Mouse (Mus musculus): ENCODE measurements around the gene Rab22a. TPM values are rescaled to one million over a fixed set of nuclear protein-coding genes. Genes with fewer than 3 reads are reported as not detected.

The Rab22a gene
- polyA plus RNA-seq, 2 experiments = 3.7 to 13.2 TPM

DNA sequence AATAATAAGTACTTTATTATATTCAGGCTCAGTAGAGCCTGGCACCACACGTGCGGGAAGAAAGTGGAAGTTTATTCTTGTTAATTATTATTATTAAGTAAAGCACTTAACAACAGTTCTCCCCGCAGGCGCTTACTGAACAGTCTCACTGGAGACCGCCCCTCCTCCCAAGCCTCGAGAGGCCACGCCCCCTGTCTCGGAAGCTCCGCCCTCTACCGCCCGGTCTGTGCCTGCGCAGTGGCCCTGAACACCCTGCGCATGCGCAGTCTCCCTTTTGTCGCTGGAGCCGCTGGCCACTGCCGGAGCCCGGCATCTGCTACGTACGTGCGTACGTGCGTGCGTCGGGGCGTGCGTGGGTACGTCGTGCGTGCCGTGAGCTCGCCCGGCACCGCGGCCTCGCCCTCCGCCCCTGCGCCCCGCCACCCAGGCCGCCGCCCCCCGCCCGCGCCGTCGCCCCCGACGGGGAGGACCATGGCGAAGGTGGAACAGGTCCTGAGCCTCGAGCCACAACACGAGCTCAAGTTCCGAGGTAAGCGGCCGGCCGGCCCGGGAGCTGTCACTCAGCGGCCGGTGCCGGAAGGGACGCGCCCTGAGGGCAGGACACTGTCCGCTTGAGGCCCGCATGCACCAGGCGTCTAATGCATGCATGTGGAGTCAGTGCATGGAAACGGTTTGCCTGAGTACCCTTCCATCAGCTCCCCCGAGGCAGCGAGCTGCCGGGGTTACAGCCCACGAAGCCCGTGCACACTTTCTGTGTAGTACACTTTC lies 77.8 kb downstream of the Rab22a start, which contains the start of gene Vapb:
Gene Vapb, plus strand, starts transcription at position 290 of the 768 bp plus-strand sequence.
- no peaks in the 10 kb centered on the region for H3K27me3 ChIP-seq (ENCODE audit: control insufficient read depth, insufficient read depth, low read length)
- H3K27ac ChIP-seq = no peak within 1 kb of the TSS; the same call in 1 of the 2 replicates
- ATAC-seq (ENCODE audit: insufficient read depth) (peak; percentile 97), DNase-seq (ENCODE audit: low read depth in 3 of 3, low spot score in 3 of 3) (peak; percentile 91 to 93 (median 93))
- H3K4me2 ChIP-seq (ENCODE audit: low read depth) = peak within 1 kb of the TSS; percentile 83
- H3K4me1 ChIP-seq (replicated peaks; ENCODE audit: control insufficient read depth in 2 of 2, insufficient read depth in 2 of 2, low read length in 1 of 2) = peaks cover 8 to 22% of the 10 kb centered on the region in 2 experiments
- TF ChIP-seq EP300 (IDR thresholded peaks at IDR 0.05; ENCODE audit: low read depth) (no peak), CTCF (IDR thresholded peaks at IDR 0.05; ENCODE audit: low read depth) (peak; percentile 49)
- H3K9me3 ChIP-seq (ENCODE audit: control insufficient read depth, low read length) = no peaks in the 10 kb centered on the region
- H3K4me3 ChIP-seq (ENCODE audit: insufficient read depth in 1 of 2, low read depth in 2 of 2, low read length in 2 of 2) = peak within 1 kb of the TSS; percentile 71 to 83
- H3K9ac ChIP-seq (replicated peaks) = peak within 1 kb of the TSS; percentile 80
- WGBS (ENCODE audit: insufficient replicate concordance) = under 1% methylated on average over 66 of the region's 70 CpGs
- H3K36me3 ChIP-seq (replicated peaks; ENCODE audit: control insufficient read depth, insufficient read depth, low read depth) = no peaks in the 10 kb centered on the region

DNA sequence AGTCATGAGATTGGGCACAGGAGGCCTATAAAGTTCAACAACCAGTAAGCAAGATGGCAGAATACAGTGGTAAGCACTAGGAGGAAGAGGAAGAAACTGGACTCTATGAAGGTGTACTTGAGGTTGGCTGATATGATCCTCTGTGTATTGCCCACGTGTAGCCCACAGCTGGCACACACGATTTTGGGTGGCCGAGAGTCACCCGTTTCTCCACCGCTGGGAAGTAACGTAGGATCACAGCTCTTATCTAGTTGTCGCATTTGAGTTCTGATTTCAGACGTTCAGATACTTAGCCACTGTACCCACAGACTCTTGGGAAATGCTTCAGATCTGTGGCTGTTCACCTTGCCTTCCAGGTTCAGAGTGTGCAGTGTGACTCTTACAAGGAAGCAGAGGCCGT lies 78.7 kb downstream of the Rab22a start:
- peaks cover 8 to 22% of the 10 kb centered on the region in 2 experiments for H3K4me1 ChIP-seq (replicated peaks; ENCODE audit: control insufficient read depth in 2 of 2, insufficient read depth in 2 of 2, low read length in 1 of 2)
- H3K9ac ChIP-seq (replicated peaks) = peak overlapping the region; percentile 80
- H3K27ac ChIP-seq = no peak overlapping the region; the same call in 1 of the 2 replicates
- no peak for TF ChIP-seq EP300 (IDR thresholded peaks at IDR 0.05; ENCODE audit: low read depth)
- TF ChIP-seq CTCF (IDR thresholded peaks at IDR 0.05; ENCODE audit: low read depth) = no peak
- H3K36me3 ChIP-seq (replicated peaks; ENCODE audit: control insufficient read depth, insufficient read depth, low read depth) = no peaks in the 10 kb centered on the region
- 28% methylated on average over 9 of the region's 9 CpGs for WGBS (ENCODE audit: insufficient replicate concordance)
- H3K9me3 ChIP-seq (ENCODE audit: control insufficient read depth, low read length) = no peaks in the 10 kb centered on the region
- peak overlapping the region; percentile 71 to 83 for H3K4me3 ChIP-seq (ENCODE audit: insufficient read depth in 1 of 2, low read depth in 2 of 2, low read length in 2 of 2)
- H3K4me2 ChIP-seq (ENCODE audit: low read depth) = peak overlapping the region; percentile 83
- DNase-seq (ENCODE audit: low read depth in 3 of 3, low spot score in 3 of 3) (peak in 1 of 3 experiments; percentile 3), ATAC-seq (ENCODE audit: insufficient read depth) (no peak)
- H3K27me3 ChIP-seq (ENCODE audit: control insufficient read depth, insufficient read depth, low read length) = no peaks in the 10 kb centered on the region

DNA sequence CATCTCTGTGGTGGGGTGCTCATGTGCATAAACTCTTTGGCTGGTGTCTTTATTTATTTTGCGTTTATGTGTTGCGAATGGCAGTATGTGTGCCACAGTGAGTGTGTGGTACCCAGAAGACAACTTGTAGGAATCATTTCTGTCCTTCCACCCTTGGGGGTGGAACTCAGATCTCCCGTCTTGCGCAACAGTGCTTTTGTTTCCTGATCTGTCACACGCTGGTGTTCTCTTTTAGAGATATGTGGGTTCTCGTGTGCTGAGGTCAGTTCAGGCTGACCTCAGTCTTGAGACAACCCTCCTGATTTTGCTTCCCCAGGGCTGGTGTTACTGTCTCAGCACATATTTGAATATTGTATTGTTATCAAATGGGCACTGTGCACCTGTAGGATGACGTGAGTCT lies 79.5 kb downstream of the Rab22a start:
- H3K4me2 ChIP-seq (ENCODE audit: low read depth) = no peak overlapping the region; the same call in 1 of the 2 replicates
- H3K9me3 ChIP-seq (ENCODE audit: control insufficient read depth, low read length) = no peaks in the 10 kb centered on the region
- 66% methylated on average over 7 of the region's 7 CpGs for WGBS (ENCODE audit: insufficient replicate concordance)
- no peaks in the 10 kb centered on the region for H3K36me3 ChIP-seq (replicated peaks; ENCODE audit: control insufficient read depth, insufficient read depth, low read depth)
- DNase-seq (ENCODE audit: low read depth in 3 of 3, low spot score in 3 of 3) (no peak), ATAC-seq (ENCODE audit: insufficient read depth) (no peak)
- H3K4me3 ChIP-seq (ENCODE audit: insufficient read depth in 1 of 2, low read depth in 2 of 2, low read length in 2 of 2) = no peak overlapping the region
- H3K27ac ChIP-seq = no peak overlapping the region
- no peak overlapping the region for H3K9ac ChIP-seq (replicated peaks)
- peaks cover 8 to 22% of the 10 kb centered on the region in 2 experiments for H3K4me1 ChIP-seq (replicated peaks; ENCODE audit: control insufficient read depth in 2 of 2, insufficient read depth in 2 of 2, low read length in 1 of 2)
- TF ChIP-seq CTCF (IDR thresholded peaks at IDR 0.05; ENCODE audit: low read depth) = no peak
- no peak for TF ChIP-seq EP300 (IDR thresholded peaks at IDR 0.05; ENCODE audit: low read depth)
- no peaks in the 10 kb centered on the region for H3K27me3 ChIP-seq (ENCODE audit: control insufficient read depth, insufficient read depth, low read length)

DNA sequence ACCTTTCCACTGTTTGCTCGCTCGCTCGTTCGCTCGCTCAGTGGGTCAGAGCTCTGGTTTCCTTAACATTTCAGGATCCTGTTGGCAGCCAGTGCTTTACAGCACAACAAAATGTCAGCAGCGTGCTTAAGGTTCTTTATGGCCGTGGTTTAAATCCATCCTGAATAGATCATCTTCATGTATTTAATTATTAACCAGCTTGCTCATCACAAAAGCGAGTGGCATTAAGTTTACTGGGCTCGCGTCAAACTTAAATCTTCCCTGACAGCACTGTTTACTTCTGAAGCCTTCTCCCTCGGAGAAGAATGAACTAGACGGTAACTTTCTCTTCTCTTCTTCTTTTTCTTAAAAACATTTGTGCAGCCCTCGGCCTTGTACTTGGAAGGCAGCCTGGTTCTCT lies 82.5 kb downstream of the Rab22a start:
- no peak for TF ChIP-seq CTCF (IDR thresholded peaks at IDR 0.05; ENCODE audit: low read depth)
- TF ChIP-seq EP300 (IDR thresholded peaks at IDR 0.05; ENCODE audit: low read depth) = no peak
- no peaks in the 10 kb centered on the region for H3K9me3 ChIP-seq (ENCODE audit: control insufficient read depth, low read length)
- no peaks in the 10 kb centered on the region for H3K36me3 ChIP-seq (replicated peaks; ENCODE audit: control insufficient read depth, insufficient read depth, low read depth)
- DNase-seq (ENCODE audit: low read depth in 3 of 3, low spot score in 3 of 3) (no peak), ATAC-seq (ENCODE audit: insufficient read depth) (no peak)
- H3K9ac ChIP-seq (replicated peaks) = no peak overlapping the region
- H3K27ac ChIP-seq = no peak overlapping the region
- no peak overlapping the region for H3K4me3 ChIP-seq (ENCODE audit: insufficient read depth in 1 of 2, low read depth in 2 of 2, low read length in 2 of 2)
- H3K4me1 ChIP-seq (replicated peaks; ENCODE audit: control insufficient read depth in 2 of 2, insufficient read depth in 2 of 2, low read length in 1 of 2) = peaks cover 5 to 22% of the 10 kb centered on the region in 2 experiments
- no peaks in the 10 kb centered on the region for H3K27me3 ChIP-seq (ENCODE audit: control insufficient read depth, insufficient read depth, low read length)
- no peak overlapping the region for H3K4me2 ChIP-seq (ENCODE audit: low read depth)
- WGBS (ENCODE audit: insufficient replicate concordance) = 79% methylated on average over 13 of the region's 13 CpGs

DNA sequence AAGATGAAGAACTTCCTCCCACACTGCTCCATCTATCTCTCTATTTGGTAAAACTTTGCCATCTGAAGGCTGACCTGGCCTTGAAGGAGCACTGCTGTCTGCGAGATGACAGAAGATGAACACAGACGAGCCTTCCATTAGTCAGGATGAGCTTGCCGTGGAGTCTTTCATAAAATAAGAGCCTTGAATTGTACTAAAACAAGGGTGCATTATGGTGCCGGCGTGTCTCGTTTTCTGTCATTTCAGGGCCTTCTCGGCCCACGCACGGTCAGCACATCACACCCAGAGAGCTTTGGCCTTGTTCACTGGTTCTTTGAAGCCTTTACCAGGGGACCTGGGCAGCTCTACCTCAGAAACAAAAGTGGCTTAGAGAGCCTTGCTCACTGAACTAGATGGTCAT lies 83.2 kb downstream of the Rab22a start:
- no peak overlapping the region for H3K4me2 ChIP-seq (ENCODE audit: low read depth)
- no peak overlapping the region for H3K9ac ChIP-seq (replicated peaks)
- TF ChIP-seq EP300 (IDR thresholded peaks at IDR 0.05; ENCODE audit: low read depth) (no peak), CTCF (IDR thresholded peaks at IDR 0.05; ENCODE audit: low read depth) (no peak)
- no peaks in the 10 kb centered on the region for H3K27me3 ChIP-seq (ENCODE audit: control insufficient read depth, insufficient read depth, low read length)
- no peaks in the 10 kb centered on the region for H3K36me3 ChIP-seq (replicated peaks; ENCODE audit: control insufficient read depth, insufficient read depth, low read depth)
- H3K4me3 ChIP-seq (ENCODE audit: insufficient read depth in 1 of 2, low read depth in 2 of 2, low read length in 2 of 2) = no peak overlapping the region
- peaks cover 5 to 22% of the 10 kb centered on the region in 2 experiments; a peak in 3 of 4 replicates for H3K4me1 ChIP-seq (replicated peaks; ENCODE audit: control insufficient read depth in 2 of 2, insufficient read depth in 2 of 2, low read length in 1 of 2)
- ATAC-seq (ENCODE audit: insufficient read depth) (no peak), DNase-seq (ENCODE audit: low read depth in 3 of 3, low spot score in 3 of 3) (no peak)
- H3K27ac ChIP-seq = no peak overlapping the region
- 85% methylated on average over 9 of the region's 9 CpGs for WGBS (ENCODE audit: insufficient replicate concordance)
- H3K9me3 ChIP-seq (ENCODE audit: control insufficient read depth, low read length) = no peaks in the 10 kb centered on the region
